Mouse (Mus musculus): ENCODE measurements at regions not wholly inside any gene's neighbourhood (a gene's known extent, or its start where the extent isn't known, plus 50 kb on each side); places are given as distances from the start of the nearest gene placed in this dataset.
"Not testable (repeated sequence)": the region's sequence is repeated elsewhere in the genome, so short reads cannot be mapped to it uniquely, and the experiment has no call there.

- in situ Hi-C loops (cut with MboI; ENCODE audit: low pct_unique_long_range_greater_than_20kb in 1 of 2, low sequenced_read_pairs in 2 of 2, unreplicated experiment in 1 of 2): no loop called here
Measured at GRCm38 (mm10) chr3:79002173-79002848, 284.0 kb downstream of the Rapgef2 start.

GRCm38 (mm10) chr3:79001754-79002153 is 284.6 kb downstream of the Rapgef2 start:
- in situ Hi-C loops (cut with MboI; ENCODE audit: low pct_unique_long_range_greater_than_20kb in 1 of 2, low sequenced_read_pairs in 2 of 2, unreplicated experiment in 1 of 2): no loop called here

- in situ Hi-C loops (cut with MboI; ENCODE audit: low pct_unique_long_range_greater_than_20kb in 1 of 2, low sequenced_read_pairs in 2 of 2, unreplicated experiment in 1 of 2): no loop called here
Measured at GRCm38 (mm10) chr3:79000293-79000692, 286.0 kb downstream of the Rapgef2 start.

GRCm38 (mm10) chr3:78999803-79000202 is 286.5 kb downstream of the Rapgef2 start:
- in situ Hi-C loops (cut with MboI; ENCODE audit: low pct_unique_long_range_greater_than_20kb in 1 of 2, low sequenced_read_pairs in 2 of 2, unreplicated experiment in 1 of 2): loop anchor here in 1 of 2 experiments (25.0 kb wide), 1 partner anchor 812 kb away; no protein-coding TSS in a partner anchor

- in situ Hi-C loops (cut with MboI; ENCODE audit: low pct_unique_long_range_greater_than_20kb in 1 of 2, low sequenced_read_pairs in 2 of 2, unreplicated experiment in 1 of 2): loop anchor here in 1 of 2 experiments (25.0 kb wide), 1 partner anchor 824 kb away; no protein-coding TSS in a partner anchor
Measured at GRCm38 (mm10) chr3:78988120-78988519, 298.2 kb downstream of the Rapgef2 start.

- in situ Hi-C loops (cut with MboI; ENCODE audit: low pct_unique_long_range_greater_than_20kb in 1 of 2, low sequenced_read_pairs in 2 of 2, unreplicated experiment in 1 of 2): loop anchor here in 1 of 2 experiments (25.0 kb wide), 1 partner anchor 826 kb away; no protein-coding TSS in a partner anchor
Measured at GRCm38 (mm10) chr3:78986726-78987125, 299.6 kb downstream of the Rapgef2 start.

GRCm38 (mm10) chr3:78981057-78981456 is 305.3 kb downstream of the Rapgef2 start:
- in situ Hi-C loops (cut with MboI; ENCODE audit: low pct_unique_long_range_greater_than_20kb in 1 of 2, low sequenced_read_pairs in 2 of 2, unreplicated experiment in 1 of 2): loop anchor here in 1 of 2 experiments (25.0 kb wide), 1 partner anchor 831 kb away; no protein-coding TSS in a partner anchor

- in situ Hi-C loops (cut with MboI; ENCODE audit: low pct_unique_long_range_greater_than_20kb in 1 of 2, low sequenced_read_pairs in 2 of 2, unreplicated experiment in 1 of 2): loop anchor here in 1 of 2 experiments (25.0 kb wide), 1 partner anchor 834 kb away; no protein-coding TSS in a partner anchor
Measured at GRCm38 (mm10) chr3:78978781-78979180, 307.5 kb downstream of the Rapgef2 start.

- in situ Hi-C loops (cut with MboI; ENCODE audit: low pct_unique_long_range_greater_than_20kb in 1 of 2, low sequenced_read_pairs in 2 of 2, unreplicated experiment in 1 of 2): loop anchor here (25.0 kb wide), 2 partner anchors 620 to 845 kb away; partner anchors contain the start of gene Ppid (in 1 of the 2)
Measured at GRCm38 (mm10) chr3:78966683-78967549, 319.4 kb downstream of the Rapgef2 start.

GRCm38 (mm10) chr3:78964231-78964858 is 322.0 kb downstream of the Rapgef2 start:
- in situ Hi-C loops (cut with MboI; ENCODE audit: low pct_unique_long_range_greater_than_20kb in 1 of 2, low sequenced_read_pairs in 2 of 2, unreplicated experiment in 1 of 2): loop anchor here (25.0 kb wide), 2 partner anchors 623 to 848 kb away; partner anchors contain the start of gene Ppid (in 1 of the 2)

- in situ Hi-C loops (cut with MboI; ENCODE audit: low pct_unique_long_range_greater_than_20kb in 1 of 2, low sequenced_read_pairs in 2 of 2, unreplicated experiment in 1 of 2): loop anchor here (10.0 to 25.0 kb wide), 6 partner anchors 146 to 854 kb away; partner anchors contain the start of gene Ppid (in 1 of the 2)
Measured at GRCm38 (mm10) chr3:78958781-78959180, 327.5 kb downstream of the Rapgef2 start.

- in situ Hi-C loops (cut with MboI; ENCODE audit: low pct_unique_long_range_greater_than_20kb in 1 of 2, low sequenced_read_pairs in 2 of 2, unreplicated experiment in 1 of 2): loop anchor here (10.0 to 25.0 kb wide), 6 partner anchors 149 to 857 kb away; partner anchors contain the start of gene Ppid (in 1 of the 2)
Measured at GRCm38 (mm10) chr3:78955364-78955763, 331.0 kb downstream of the Rapgef2 start.

GRCm38 (mm10) chr3:78949385-78949784 is 336.9 kb downstream of the Rapgef2 start:
- in situ Hi-C loops (cut with MboI; ENCODE audit: low pct_unique_long_range_greater_than_20kb in 1 of 2, low sequenced_read_pairs in 2 of 2, unreplicated experiment in 1 of 2): not testable (repeated sequence)

- in situ Hi-C loops (cut with MboI; ENCODE audit: low pct_unique_long_range_greater_than_20kb in 1 of 2, low sequenced_read_pairs in 2 of 2, unreplicated experiment in 1 of 2): no loop called here
Measured at GRCm38 (mm10) chr3:78948700-78949099, 337.6 kb downstream of the Rapgef2 start.

- in situ Hi-C loops (cut with MboI; ENCODE audit: low pct_unique_long_range_greater_than_20kb in 1 of 2, low sequenced_read_pairs in 2 of 2, unreplicated experiment in 1 of 2): no loop called here
Measured at GRCm38 (mm10) chr3:78948171-78948570, 338.1 kb downstream of the Rapgef2 start.

- in situ Hi-C loops (cut with MboI; ENCODE audit: low pct_unique_long_range_greater_than_20kb in 1 of 2, low sequenced_read_pairs in 2 of 2, unreplicated experiment in 1 of 2): no loop called here
Measured at GRCm38 (mm10) chr3:78947183-78947582, 339.1 kb downstream of the Rapgef2 start.

- in situ Hi-C loops (cut with MboI; ENCODE audit: low pct_unique_long_range_greater_than_20kb in 1 of 2, low sequenced_read_pairs in 2 of 2, unreplicated experiment in 1 of 2): no loop called here
Measured at GRCm38 (mm10) chr3:78944185-78944584, 342.1 kb downstream of the Rapgef2 start.

- in situ Hi-C loops (cut with MboI; ENCODE audit: low pct_unique_long_range_greater_than_20kb in 1 of 2, low sequenced_read_pairs in 2 of 2, unreplicated experiment in 1 of 2): no loop called here
Measured at GRCm38 (mm10) chr3:78932975-78933374, 353.3 kb downstream of the Rapgef2 start.

All from mouse embryonic stem cell (cell line).